Mouse (Mus musculus) lung, adult 2 months (tissue): ENCODE data around the gene Mmp2.

ENCODE experiments used
- CTCF ChIP-seq: fragments of 200-500 bp; IDR thresholded peaks from 2 replicates; pipeline ENCODE4 v1.5.1; 2011; ENCODE audit warnings: mild to moderate bottlenecking, low read length, control low read depth; ENCODE audit not compliant: insufficient read depth
- POLR2A ChIP-seq: fragments of 200-500 bp; IDR thresholded peaks from 2 replicates; pipeline ENCODE4 v1.6.1; 2011; ENCODE audit warnings: low read depth, mild to moderate bottlenecking, control low read depth, low read length, borderline replicate concordance; ENCODE audit errors: extremely low read depth

GRCm38 (mm10) chr8:92896056-92896455, 69.0 kb downstream of the Mmp2 start:
- no peak for TF ChIP-seq POLR2A
- TF ChIP-seq CTCF = no peak
